Mouse (Mus musculus): Measurements from ENCODE around the gene Gm10644. TPM values are rescaled to one million over a fixed set of nuclear protein-coding genes. Genes with fewer than 3 reads are reported as not detected.

Gene Gm10644
- polyA plus RNA-seq (2015; fragmentation: Nextera tagmentation; extraction: Ambion mirVana), result 0.45 and 0.60 TPM in 2 replicates

DNA sequence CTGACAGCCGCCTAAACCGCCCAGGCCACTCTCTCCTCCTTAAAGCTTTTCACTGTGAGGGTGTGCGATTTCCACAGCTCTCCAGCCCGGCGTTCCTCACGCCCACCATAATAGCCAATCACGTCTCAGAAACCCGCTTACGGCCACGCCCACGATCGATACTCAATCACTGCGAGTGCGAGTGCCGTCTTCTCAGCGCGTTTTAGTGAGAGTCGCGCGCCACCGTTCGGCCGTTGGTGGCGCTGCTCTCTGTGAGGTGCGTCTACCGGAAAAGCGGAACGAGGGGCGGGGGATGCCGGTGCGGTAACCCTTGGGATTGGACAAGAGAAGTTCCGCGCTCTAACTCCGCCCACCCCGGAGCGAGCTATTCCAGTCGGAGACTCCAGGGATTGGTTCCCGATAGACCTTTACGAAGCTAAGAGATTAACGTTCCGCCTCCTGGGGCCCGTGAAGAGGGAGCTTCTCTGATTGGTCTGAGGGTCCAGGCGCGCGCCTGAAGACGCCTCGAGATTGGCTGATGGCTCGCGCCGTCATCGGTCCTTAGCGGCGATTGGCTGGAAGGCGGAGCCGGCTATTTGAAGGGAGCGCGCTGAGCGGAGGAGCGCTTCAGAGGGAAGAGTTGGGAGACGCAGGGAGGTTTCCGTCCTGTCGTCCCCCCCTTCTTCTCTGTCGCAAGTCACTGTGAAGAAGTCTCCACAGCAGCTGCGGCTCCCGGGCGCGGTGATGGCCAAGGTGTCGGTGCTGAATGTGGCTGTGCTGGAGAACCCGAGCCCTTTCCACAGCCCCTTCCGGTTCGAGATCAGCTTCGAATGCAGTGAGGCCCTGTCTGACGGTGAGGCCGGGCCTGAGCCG lies at the start of gene Gm10644, which contains the start of gene Asf1b:
Gene Gm10644 (minus strand): TSS at position 100 of the 852 bp plus-strand sequence.
Gene Asf1b (plus strand): TSS at position 402 of the 852 bp plus-strand sequence.
- no peaks in the 10 kb centered on the region for H3K36me3 ChIP-seq
- peak; percentile 99 for ATAC-seq (ENCODE audit: insufficient number of reproducible peaks, low FRiP score, low TSS enrichment, low read depth)
- H3K9me3 ChIP-seq (replicated peaks), result no peaks in the 10 kb centered on the region
- H3K4me2 ChIP-seq (replicated peaks), result peak within 1 kb of the TSS; percentile 89
- under 1% methylated on average over 75 of the region's 75 CpGs for WGBS
- no peak within 1 kb of the TSS; the same call in none of the 2 replicates for H3K27ac ChIP-seq (replicated peaks)
- peaks cover 16% of the 10 kb centered on the region for H3K4me1 ChIP-seq
- peak within 1 kb of the TSS; percentile 68 for H3K4me3 ChIP-seq (replicated peaks)
- no peaks in the 10 kb centered on the region for H3K27me3 ChIP-seq
- peak within 1 kb of the TSS; percentile 35 for H3K9ac ChIP-seq

DNA sequence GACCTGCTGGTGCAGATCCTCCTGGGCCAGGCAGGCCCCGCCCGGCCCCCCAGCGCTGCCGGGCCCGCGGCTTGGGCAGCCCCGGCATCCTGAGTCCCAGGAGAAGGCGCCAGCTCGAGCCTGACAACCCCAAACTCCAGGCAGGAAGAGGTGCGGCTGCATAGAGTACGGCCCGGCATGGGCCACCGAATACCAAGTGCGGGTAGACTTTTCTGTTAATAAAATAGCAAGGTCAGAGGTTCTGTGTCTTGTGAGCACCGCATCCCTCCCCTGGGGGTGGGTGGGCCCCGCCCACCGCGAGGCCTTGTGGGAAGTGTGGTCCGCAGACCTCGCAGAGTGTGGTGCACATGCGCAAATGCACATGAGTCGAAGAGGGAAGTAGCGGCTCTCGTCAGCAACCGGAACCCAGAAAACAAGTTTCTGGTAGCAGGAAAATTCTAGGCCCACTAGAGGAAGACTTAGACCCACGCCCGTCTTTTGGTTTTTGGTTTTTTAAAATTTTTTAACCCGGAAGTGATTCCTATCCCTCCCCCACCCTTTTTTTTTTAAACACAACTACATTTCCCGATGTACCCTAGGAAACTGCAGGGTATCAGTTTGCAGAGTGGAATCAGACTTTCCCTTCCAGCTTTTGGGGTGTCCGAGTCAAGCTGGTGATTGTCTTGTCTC lies 49.7 kb upstream of the Gm10644 start:
- under 1% methylated on average over 30 of the region's 30 CpGs for WGBS
- peak overlapping the region; percentile 90 for H3K27ac ChIP-seq (replicated peaks)
- peak overlapping the region; percentile 93 for H3K4me2 ChIP-seq (replicated peaks)
- peaks cover 15% of the 10 kb centered on the region for H3K36me3 ChIP-seq
- H3K27me3 ChIP-seq, result no peaks in the 10 kb centered on the region
- no peaks in the 10 kb centered on the region for H3K9me3 ChIP-seq (replicated peaks)
- H3K4me3 ChIP-seq (replicated peaks), result peak overlapping the region; percentile 65
- H3K9ac ChIP-seq, result peak overlapping the region; percentile 65
- peaks cover 33% of the 10 kb centered on the region for H3K4me1 ChIP-seq
- ATAC-seq (ENCODE audit: insufficient number of reproducible peaks, low FRiP score, low TSS enrichment, low read depth), result peak; percentile 81

DNA sequence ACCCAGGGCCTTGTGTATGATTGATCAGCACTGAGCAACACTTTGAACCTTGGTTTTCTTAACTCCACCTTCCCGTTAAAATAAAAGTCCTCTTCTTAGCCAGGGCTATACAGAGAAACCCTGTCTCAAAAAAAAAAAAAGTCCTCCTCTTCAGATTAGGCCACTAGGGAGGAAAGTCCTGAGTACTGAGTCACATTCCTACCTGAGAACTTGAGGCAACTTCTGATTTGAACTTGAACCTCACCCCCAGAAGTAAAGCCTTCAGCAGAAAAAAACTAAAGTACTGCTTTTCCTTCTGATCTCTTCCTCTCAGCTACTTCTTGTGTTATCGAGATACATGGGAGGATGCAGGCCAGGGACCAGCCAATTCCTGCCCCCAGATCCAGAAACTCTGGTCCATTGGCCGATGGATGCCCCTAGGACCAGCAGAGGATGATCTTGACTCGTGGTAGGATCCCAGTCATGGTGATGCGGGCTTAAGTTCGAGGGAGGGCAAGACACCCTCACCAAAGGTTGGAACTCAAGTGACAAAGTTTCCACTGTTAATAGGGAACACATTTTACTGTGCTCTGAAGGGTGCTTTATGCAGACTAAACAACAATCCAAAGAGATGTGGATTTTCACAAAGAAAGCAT lies 48.7 kb upstream of the Gm10644 start:
- H3K27me3 ChIP-seq, result no peaks in the 10 kb centered on the region
- peak overlapping the region; percentile 93 for H3K4me2 ChIP-seq (replicated peaks)
- peak overlapping the region; percentile 65; the same call in 1 of the 2 replicates for H3K9ac ChIP-seq
- H3K9me3 ChIP-seq (replicated peaks), result no peaks in the 10 kb centered on the region
- no peak for ATAC-seq (ENCODE audit: insufficient number of reproducible peaks, low FRiP score, low TSS enrichment, low read depth)
- H3K36me3 ChIP-seq, result peaks cover 20% of the 10 kb centered on the region
- peaks cover 41% of the 10 kb centered on the region for H3K4me1 ChIP-seq
- peak overlapping the region; percentile 90 for H3K27ac ChIP-seq (replicated peaks)
- H3K4me3 ChIP-seq (replicated peaks), result peak overlapping the region; percentile 65
- 64% methylated on average over 6 of the region's 6 CpGs for WGBS

DNA sequence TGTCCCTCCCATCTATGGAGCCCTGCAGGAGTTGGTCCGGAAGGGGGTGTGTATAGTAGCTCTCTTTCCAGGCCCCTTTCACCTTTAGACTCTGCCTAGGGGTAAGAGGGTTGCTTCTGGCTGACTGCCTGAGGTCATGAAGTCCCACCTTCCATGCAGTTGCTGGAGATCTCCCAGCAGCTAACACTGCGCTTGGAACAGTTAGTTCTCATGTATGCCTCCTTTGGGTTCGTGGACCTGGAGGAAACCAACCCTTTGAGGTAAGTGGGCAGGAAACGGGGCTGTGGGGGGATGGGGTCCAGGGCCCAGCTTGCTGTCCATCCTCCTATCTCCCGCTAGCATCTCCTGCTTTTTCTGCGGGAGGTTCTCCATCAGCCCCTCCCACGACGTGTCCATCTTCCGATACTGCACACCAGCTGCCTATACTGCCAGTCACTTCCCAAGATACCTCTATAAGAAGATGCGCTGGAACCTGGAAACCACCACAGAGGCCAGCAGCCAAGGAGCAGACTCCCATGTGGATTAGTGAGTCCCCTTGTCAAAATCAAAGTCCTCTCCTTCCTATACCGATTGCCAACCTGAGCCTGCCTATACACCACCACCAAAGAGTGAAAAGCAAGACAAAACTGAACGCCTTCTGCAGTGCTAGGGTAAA lies 48.1 kb upstream of the Gm10644 start:
- no peaks in the 10 kb centered on the region for H3K27me3 ChIP-seq
- ATAC-seq (ENCODE audit: insufficient number of reproducible peaks, low FRiP score, low TSS enrichment, low read depth), result no peak
- peaks cover 42% of the 10 kb centered on the region for H3K4me1 ChIP-seq
- no peak overlapping the region for H3K27ac ChIP-seq (replicated peaks)
- no peaks in the 10 kb centered on the region for H3K9me3 ChIP-seq (replicated peaks)
- H3K9ac ChIP-seq, result no peak overlapping the region
- no peak overlapping the region for H3K4me2 ChIP-seq (replicated peaks)
- H3K4me3 ChIP-seq (replicated peaks), result no peak overlapping the region
- 56% methylated on average over 12 of the region's 12 CpGs for WGBS
- peaks cover 20% of the 10 kb centered on the region for H3K36me3 ChIP-seq

DNA sequence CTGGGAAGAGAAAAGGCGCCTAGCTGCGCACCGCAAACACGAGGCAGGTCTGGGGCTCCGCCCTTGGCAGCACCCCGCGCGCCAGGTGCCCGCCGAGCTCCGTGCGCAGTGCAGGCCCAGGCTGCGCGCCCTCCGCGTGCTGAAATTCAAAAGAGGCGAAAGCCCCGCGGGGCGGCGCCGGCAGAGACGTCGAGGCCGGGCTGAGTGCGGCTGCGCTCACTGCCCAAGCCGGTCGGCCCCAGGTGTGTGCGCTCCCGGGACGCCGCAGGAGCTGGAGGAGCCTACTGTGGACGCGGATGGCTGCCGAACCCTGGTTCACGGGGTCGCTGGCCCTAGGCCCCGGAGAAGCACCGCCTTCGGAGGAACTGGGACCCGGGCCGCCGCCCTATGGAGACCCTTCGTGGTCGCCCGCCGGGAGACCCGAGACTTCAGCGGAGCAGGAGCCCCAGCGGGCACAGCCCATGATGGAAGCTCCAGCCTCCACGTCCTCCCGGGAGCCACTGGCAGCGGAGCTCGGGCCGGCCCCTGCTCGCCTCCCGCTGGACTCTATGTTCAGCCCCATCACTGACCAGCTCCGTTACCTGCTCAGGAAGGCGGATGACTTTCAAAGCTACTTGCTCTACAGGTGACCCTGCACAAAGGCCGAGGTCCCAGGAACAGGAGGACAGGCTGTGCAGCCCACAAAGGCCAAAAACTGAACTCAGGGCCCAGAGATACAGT lies 46.4 kb upstream of the Gm10644 start, which contains the start of gene 1700067K01Rik:
Gene 1700067K01Rik (plus strand): TSS at position 222 of the 720 bp plus-strand sequence.
- 0 out of 2 replicates have a peak within 1 kb of the TSS, but pooled peaks have one; percentile 6 for H3K9ac ChIP-seq

DNA sequence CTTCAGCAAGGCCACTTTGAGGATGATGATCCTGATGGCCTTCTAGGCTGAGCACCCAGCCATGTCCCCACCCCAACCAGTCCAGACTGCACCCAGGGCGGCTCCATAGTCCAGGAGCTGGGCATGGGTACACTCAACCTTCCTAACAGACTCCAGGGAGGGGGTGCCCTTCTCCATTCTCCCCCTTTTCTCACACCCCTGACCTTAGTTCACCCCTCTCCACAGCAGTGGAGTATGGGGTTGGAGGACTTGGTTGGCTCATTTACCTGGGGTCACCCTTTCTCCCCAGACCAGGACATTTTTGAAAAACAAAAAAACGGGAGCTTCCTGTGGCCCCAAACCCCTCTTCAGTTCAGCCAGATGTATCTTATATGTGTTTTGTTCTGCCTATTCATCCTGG lies 44.8 kb upstream of the Gm10644 start:
- no peak overlapping the region for H3K9ac ChIP-seq
- 0 out of 2 replicates have a peak overlapping the region, but pooled peaks have one; percentile 2 for H3K4me3 ChIP-seq (replicated peaks)
- peaks cover 46% of the 10 kb centered on the region for H3K4me1 ChIP-seq
- peaks cover 25% of the 10 kb centered on the region for H3K36me3 ChIP-seq
- no peaks in the 10 kb centered on the region for H3K9me3 ChIP-seq (replicated peaks)
- H3K4me2 ChIP-seq (replicated peaks), result peak overlapping the region; percentile 72; the same call in 1 of the 2 replicates
- H3K27me3 ChIP-seq, result no peaks in the 10 kb centered on the region
- H3K27ac ChIP-seq (replicated peaks), result no peak overlapping the region
- WGBS, result 81% methylated on average over 2 of the region's 2 CpGs
- no peak for ATAC-seq (ENCODE audit: insufficient number of reproducible peaks, low FRiP score, low TSS enrichment, low read depth)

More for the DNA sequence above, 46.4 kb upstream of the Gm10644 start, which contains the start of gene 1700067K01Rik:
- H3K27me3 ChIP-seq, result no peaks in the 10 kb centered on the region
- 29% methylated on average over 61 of the region's 61 CpGs for WGBS
- no peak for ATAC-seq (ENCODE audit: insufficient number of reproducible peaks, low FRiP score, low TSS enrichment, low read depth)
- peak within 1 kb of the TSS; percentile 34 for H3K4me2 ChIP-seq (replicated peaks)
- no peaks in the 10 kb centered on the region for H3K9me3 ChIP-seq (replicated peaks)
- H3K4me1 ChIP-seq, result peaks cover 43% of the 10 kb centered on the region
- peaks cover 20% of the 10 kb centered on the region for H3K36me3 ChIP-seq
- no peak within 1 kb of the TSS for H3K27ac ChIP-seq (replicated peaks)
- peak within 1 kb of the TSS; percentile 10; the same call in 1 of the 2 replicates for H3K4me3 ChIP-seq (replicated peaks)

DNA sequence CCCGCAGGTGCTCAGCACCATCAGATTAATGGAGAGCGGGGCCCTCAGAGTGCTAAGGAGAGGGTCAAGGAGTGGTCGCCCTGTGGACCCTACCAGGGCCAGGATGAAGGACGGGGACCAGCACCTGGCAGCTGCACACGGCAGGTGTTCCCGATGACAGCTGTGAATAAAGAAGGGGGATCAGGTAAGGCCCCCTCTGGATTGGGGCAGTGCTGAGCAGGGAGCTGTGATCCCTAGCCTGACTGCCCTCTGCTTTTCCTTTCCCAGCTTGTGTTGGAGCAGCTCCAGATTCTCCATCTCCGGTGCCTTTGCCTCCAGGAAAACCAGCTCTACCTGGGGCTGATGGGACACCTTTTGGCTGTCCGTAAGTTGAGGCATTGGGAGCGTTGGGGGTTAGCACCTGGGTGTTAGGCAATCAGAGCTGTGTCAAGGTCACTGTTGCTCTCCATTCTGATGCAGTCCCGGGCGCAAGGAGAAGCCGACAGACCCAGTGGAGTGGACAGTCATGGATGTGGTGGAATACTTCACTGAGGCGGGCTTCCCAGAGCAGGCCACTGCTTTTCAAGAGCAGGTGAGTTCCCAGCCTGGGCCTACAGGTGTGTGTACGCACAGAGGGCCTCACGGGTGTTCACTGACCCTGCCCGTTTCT lies 44.2 kb upstream of the Gm10644 start:
- WGBS, result 63% methylated on average over 16 of the region's 16 CpGs
- Histone ChIP-seq H3K4me3 (replicated peaks) (peak overlapping the region; percentile 68), H3K36me3 (peaks cover 31% of the 10 kb centered on the region), H3K9me3 (replicated peaks) (no peaks in the 10 kb centered on the region), H3K27me3 (no peaks in the 10 kb centered on the region), H3K4me2 (replicated peaks) (peak overlapping the region; percentile 72), H3K9ac (0 out of 2 replicates have a peak overlapping the region, but pooled peaks have one; percentile 63), H3K4me1 (peaks cover 43% of the 10 kb centered on the region), H3K27ac (replicated peaks) (0 out of 2 replicates have a peak overlapping the region, but pooled peaks have one; percentile 91)
- no peak for ATAC-seq (ENCODE audit: insufficient number of reproducible peaks, low FRiP score, low TSS enrichment, low read depth)

DNA sequence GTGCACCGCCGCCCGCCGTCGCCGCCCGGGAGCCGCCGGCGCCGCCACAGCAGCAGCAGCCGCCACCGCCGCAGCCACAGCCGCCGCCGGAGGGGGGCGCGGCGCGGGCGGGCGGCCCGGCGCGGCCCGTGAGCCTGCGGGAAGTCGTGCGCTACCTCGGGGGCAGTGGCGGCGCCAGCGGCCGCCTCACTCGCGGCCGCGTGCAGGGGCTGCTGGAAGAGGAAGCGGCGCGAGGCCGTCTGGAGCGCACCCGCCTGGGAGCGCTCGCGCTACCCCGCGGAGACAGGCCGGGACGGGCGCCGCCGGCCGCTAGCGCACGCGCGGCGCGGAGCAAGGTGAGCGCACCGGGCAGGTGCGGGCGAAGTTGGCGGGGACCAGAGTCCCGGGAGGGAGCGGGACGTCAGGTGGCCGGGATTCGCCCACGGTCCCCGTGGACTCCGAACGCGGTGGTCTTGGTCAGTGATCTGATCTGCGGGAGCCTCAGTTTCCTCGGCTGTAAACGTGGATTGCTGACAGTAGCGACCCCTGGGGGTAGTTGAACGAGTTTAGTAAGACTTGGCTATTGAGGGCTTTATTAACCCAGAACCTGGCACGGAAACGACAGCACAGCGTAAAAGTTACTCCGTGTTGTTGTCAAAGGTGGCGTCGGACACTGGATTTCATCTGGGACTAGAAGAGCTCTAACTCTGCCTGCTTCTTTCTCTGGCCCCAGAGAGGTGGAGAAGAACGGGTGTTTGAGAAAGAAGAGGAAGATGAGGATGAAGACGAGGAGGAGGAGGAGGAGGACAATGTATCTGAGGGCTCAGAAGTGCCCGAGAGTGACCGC lies 43.4 kb upstream of the Gm10644 start:
- peak overlapping the region; percentile 68 for H3K4me3 ChIP-seq (replicated peaks)
- peaks cover 36% of the 10 kb centered on the region for H3K4me1 ChIP-seq
- H3K9me3 ChIP-seq (replicated peaks), result no peaks in the 10 kb centered on the region
- H3K9ac ChIP-seq, result peak overlapping the region; percentile 63
- H3K4me2 ChIP-seq (replicated peaks), result peak overlapping the region; percentile 72
- H3K27ac ChIP-seq (replicated peaks), result peak overlapping the region; percentile 91
- H3K36me3 ChIP-seq, result peaks cover 36% of the 10 kb centered on the region
- whole genome bisulfite sequencing, result 1% methylated on average over 88 of the region's 92 CpGs
- H3K27me3 ChIP-seq, result no peaks in the 10 kb centered on the region
- no peak for ATAC-seq (ENCODE audit: insufficient number of reproducible peaks, low FRiP score, low TSS enrichment, low read depth)

DNA sequence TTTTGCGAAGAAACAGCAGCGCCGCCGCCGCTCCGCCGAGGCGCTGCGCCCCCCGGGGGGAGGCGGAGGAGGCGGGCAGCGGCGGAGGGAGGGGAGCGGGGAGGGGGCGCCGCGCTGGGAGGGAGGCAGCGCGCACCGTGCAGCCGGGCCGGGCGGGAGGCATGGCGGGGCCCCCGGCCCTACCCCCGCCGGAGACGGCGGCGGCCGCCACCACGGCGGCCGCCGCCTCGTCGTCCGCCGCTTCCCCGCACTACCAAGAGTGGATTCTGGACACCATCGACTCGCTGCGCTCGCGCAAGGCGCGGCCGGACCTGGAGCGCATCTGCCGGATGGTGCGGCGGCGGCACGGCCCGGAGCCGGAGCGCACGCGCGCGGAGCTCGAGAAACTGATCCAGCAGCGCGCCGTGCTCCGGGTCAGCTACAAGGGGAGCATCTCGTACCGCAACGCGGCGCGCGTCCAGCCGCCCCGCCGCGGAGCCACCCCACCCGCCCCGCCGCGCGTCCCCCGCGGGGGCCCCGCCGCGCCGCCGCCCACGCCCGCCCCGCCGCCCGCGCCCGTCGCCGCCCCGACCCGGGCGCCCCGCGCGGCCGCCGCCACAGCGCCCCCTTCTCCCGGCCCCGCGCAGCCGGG lies 42.6 kb upstream of the Gm10644 start, which contains the start of gene Samd1:
Gene Samd1 (plus strand): TSS at position 162 of the 631 bp plus-strand sequence.
- Histone ChIP-seq H3K27me3 (no peaks in the 10 kb centered on the region), H3K4me3 (replicated peaks) (peak within 1 kb of the TSS; percentile 80), H3K9me3 (replicated peaks) (no peaks in the 10 kb centered on the region), H3K27ac (replicated peaks) (peak within 1 kb of the TSS; percentile 98), H3K4me1 (peaks cover 30% of the 10 kb centered on the region), H3K36me3 (peaks cover 39% of the 10 kb centered on the region), H3K4me2 (replicated peaks) (peak within 1 kb of the TSS; percentile 90), H3K9ac (peak within 1 kb of the TSS; percentile 78)
- ATAC-seq (ENCODE audit: insufficient number of reproducible peaks, low FRiP score, low TSS enrichment, low read depth), result no peak
- WGBS, result under 1% methylated on average over 56 of the region's 112 CpGs

Measured in embryonic facial prominence, embryonic 15.5 days (tissue).